In the genomic region with DNA sequence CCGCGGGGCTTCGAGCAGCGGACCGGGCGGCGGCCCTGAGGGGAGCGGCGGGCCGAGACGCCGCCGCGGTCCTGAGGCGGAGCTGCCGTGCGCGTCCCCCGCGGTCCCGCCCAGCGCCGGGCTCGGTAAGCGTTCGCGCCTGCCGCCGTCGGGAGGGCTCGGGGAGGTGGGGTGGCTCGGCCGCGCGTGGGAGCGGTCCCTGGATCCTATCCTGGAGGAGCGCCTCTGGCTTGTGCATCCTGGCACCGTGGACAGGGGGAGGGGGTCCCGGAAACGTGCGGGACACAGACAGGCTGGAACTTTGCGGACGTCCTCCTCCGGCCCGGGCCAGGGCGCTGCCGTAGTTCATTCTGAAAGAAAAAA, we compare ENCODE assay signal across 8 mouse cellular contexts. TPM values are rescaled to one million over a fixed set of nuclear protein-coding genes. Genes with fewer than 3 reads are reported as not detected.
A peak's percentile ranks its signal among the peaks of the same experiment; 100 is the strongest.
DNase-seq lines count a peak whose midpoint lies in the region; ATAC-seq and TF ChIP-seq lines count a peak whose summit lies in the region.

No protein-coding gene starts in this region.

- TF ChIP-seq CTCF in liver, adult 2 months (IDR thresholded peaks at IDR 0.05; ENCODE audit: low read depth, low read length) = no peak

- H3K9ac ChIP-seq in embryonic facial prominence, embryonic 13.5 days = peak overlapping the region; percentile 86
- H3K9ac ChIP-seq in heart, embryonic 11.5 days (ENCODE audit: low read depth, low read length) = peak overlapping the region; percentile 89
- H3K9ac ChIP-seq in kidney, embryonic 15.5 days = peak overlapping the region; percentile 90
- peak overlapping the region; percentile 96 for H3K9ac ChIP-seq in liver, adult 2 months (ENCODE audit: low read depth, low read length)
- H3K9ac ChIP-seq in midbrain, embryonic 16.5 days (ENCODE audit: low read depth, low read length) = peak overlapping the region; percentile 95
- H3K9ac ChIP-seq in stomach, embryonic 16.5 days (ENCODE audit: low read length) = peak overlapping the region; percentile 96

- peak; percentile 66 to 83 for DNase-seq in urinary bladder, adult 18-20 months (ENCODE audit: low spot score in 2 of 2)
- DNase-seq in urinary bladder, postnatal 10 days (ENCODE audit: low spot score) = no peak
- no peak for DNase-seq in liver, adult 2 months (ENCODE audit: extremely low read depth, low read depth, low spot score)

- peak; percentile 83 for ATAC-seq in embryonic facial prominence, embryonic 13.5 days (ENCODE audit: insufficient number of reproducible peaks, insufficient read depth, low FRiP score, low TSS enrichment, low read depth)
- ATAC-seq in heart, embryonic 11.5 days (replicated peaks; ENCODE audit: insufficient number of reproducible peaks, low FRiP score, low TSS enrichment) = peak; percentile 87
- peak; percentile 89 for ATAC-seq in kidney, embryonic 15.5 days (replicated peaks; ENCODE audit: low FRiP score)
- peak; percentile 84 for ATAC-seq in midbrain, embryonic 16.5 days
- ATAC-seq in stomach, embryonic 16.5 days (ENCODE audit: insufficient read depth, low FRiP score) = peak; percentile 89

- H3K79me2 ChIP-seq in liver, adult 2 months (ENCODE audit: control insufficient read depth, insufficient read depth, low read length) = peaks cover 22% of the 10 kb centered on the region; the same call in 1 of the 2 replicates

- H3K27me3 ChIP-seq in embryonic facial prominence, embryonic 13.5 days = peaks cover 7% of the 10 kb centered on the region
- H3K27me3 ChIP-seq in heart, embryonic 11.5 days (ENCODE audit: control insufficient read depth, insufficient read depth, low read length) = no peaks in the 10 kb centered on the region
- peaks cover 8% of the 10 kb centered on the region; the same call in 1 of the 2 replicates for H3K27me3 ChIP-seq in kidney, embryonic 15.5 days
- H3K27me3 ChIP-seq in liver, adult 2 months (ENCODE audit: control insufficient read depth, insufficient read depth, low read length) = no peaks in the 10 kb centered on the region
- H3K27me3 ChIP-seq in midbrain, embryonic 16.5 days (ENCODE audit: control insufficient read depth, insufficient read depth, low read depth, low read length) = no peaks in the 10 kb centered on the region
- no peaks in the 10 kb centered on the region for H3K27me3 ChIP-seq in stomach, embryonic 16.5 days (ENCODE audit: control insufficient read depth, insufficient read depth, low read length)

- no peaks in the 10 kb centered on the region for H3K9me3 ChIP-seq in embryonic facial prominence, embryonic 13.5 days
- no peaks in the 10 kb centered on the region for H3K9me3 ChIP-seq in heart, embryonic 11.5 days (replicated peaks; ENCODE audit: control insufficient read depth, low read length)
- H3K9me3 ChIP-seq in kidney, embryonic 15.5 days (replicated peaks) = no peaks in the 10 kb centered on the region
- no peaks in the 10 kb centered on the region for H3K9me3 ChIP-seq in midbrain, embryonic 16.5 days (replicated peaks; ENCODE audit: control insufficient read depth, low read length, poor library complexity, severe bottlenecking)
- H3K9me3 ChIP-seq in stomach, embryonic 16.5 days (replicated peaks; ENCODE audit: control insufficient read depth, low read length) = no peaks in the 10 kb centered on the region

- H3K4me1 ChIP-seq in embryonic facial prominence, embryonic 13.5 days = peaks cover 24% of the 10 kb centered on the region
- peaks cover 26% of the 10 kb centered on the region for H3K4me1 ChIP-seq in heart, embryonic 11.5 days (ENCODE audit: control insufficient read depth, insufficient read depth, low read length)
- H3K4me1 ChIP-seq in kidney, embryonic 15.5 days = peaks cover 31% of the 10 kb centered on the region
- peaks cover 13% of the 10 kb centered on the region for H3K4me1 ChIP-seq in liver, adult 2 months (ENCODE audit: control insufficient read depth, insufficient read depth, low read length)
- peaks cover 24% of the 10 kb centered on the region for H3K4me1 ChIP-seq in midbrain, embryonic 16.5 days (ENCODE audit: control insufficient read depth, insufficient read depth, low read length)
- peaks cover 23% of the 10 kb centered on the region for H3K4me1 ChIP-seq in stomach, embryonic 16.5 days (ENCODE audit: control insufficient read depth, insufficient read depth, low read length)

- peak overlapping the region; percentile 84 for H3K27ac ChIP-seq in embryonic facial prominence, embryonic 13.5 days
- peak overlapping the region; percentile 84 for H3K27ac ChIP-seq in heart, embryonic 11.5 days (ENCODE audit: low read depth, low read length)
- peak overlapping the region; percentile 93 for H3K27ac ChIP-seq in kidney, embryonic 15.5 days
- H3K27ac ChIP-seq in liver, adult 2 months (replicated peaks; ENCODE audit: insufficient read depth, low read depth, low read length) = peak overlapping the region; percentile 72
- H3K27ac ChIP-seq in midbrain, embryonic 16.5 days (ENCODE audit: low read length) = peak overlapping the region; percentile 88
- H3K27ac ChIP-seq in stomach, embryonic 16.5 days (ENCODE audit: low read length) = peak overlapping the region; percentile 79

- WGBS in embryonic facial prominence, embryonic 13.5 days = under 1% methylated on average over 33 of the region's 47 CpGs
- 1% methylated on average over 39 of the region's 47 CpGs for WGBS in heart, embryonic 11.5 days (ENCODE audit: insufficient replicate concordance)
- WGBS in kidney, embryonic 15.5 days = under 1% methylated on average over 43 of the region's 47 CpGs
- under 1% methylated on average over 47 of the region's 47 CpGs for WGBS in liver, adult 2 months
- under 1% methylated on average over 26 of the region's 47 CpGs for WGBS in midbrain, embryonic 16.5 days
- WGBS in stomach, embryonic 16.5 days = under 1% methylated on average over 45 of the region's 47 CpGs

- H3K4me3 ChIP-seq in embryonic facial prominence, embryonic 13.5 days = peak overlapping the region; percentile 76
- peak overlapping the region; percentile 89 for H3K4me3 ChIP-seq in heart, embryonic 11.5 days (ENCODE audit: low read depth, low read length)
- peak overlapping the region; percentile 94 for H3K4me3 ChIP-seq in kidney, embryonic 15.5 days (replicated peaks)
- peak overlapping the region; percentile 80 for H3K4me3 ChIP-seq in liver, adult 2 months (ENCODE audit: insufficient read depth, low read depth, low read length)
- peak overlapping the region; percentile 95 for H3K4me3 ChIP-seq in midbrain, embryonic 16.5 days (ENCODE audit: low read depth, low read length)
- peak overlapping the region; percentile 95 for H3K4me3 ChIP-seq in stomach, embryonic 16.5 days (replicated peaks; ENCODE audit: low read length)

- peak overlapping the region; percentile 81 for H3K4me2 ChIP-seq in embryonic facial prominence, embryonic 13.5 days
- peak overlapping the region; percentile 90 for H3K4me2 ChIP-seq in heart, embryonic 11.5 days
- H3K4me2 ChIP-seq in kidney, embryonic 15.5 days = peak overlapping the region; percentile 92
- H3K4me2 ChIP-seq in midbrain, embryonic 16.5 days (ENCODE audit: low read length) = peak overlapping the region; percentile 93
- H3K4me2 ChIP-seq in stomach, embryonic 16.5 days (ENCODE audit: low read depth, low read length) = peak overlapping the region; percentile 86

- no peaks in the 10 kb centered on the region for H3K36me3 ChIP-seq in embryonic facial prominence, embryonic 13.5 days
- H3K36me3 ChIP-seq in heart, embryonic 11.5 days (ENCODE audit: control insufficient read depth, insufficient read depth, low read length) = no peaks in the 10 kb centered on the region
- no peaks in the 10 kb centered on the region for H3K36me3 ChIP-seq in kidney, embryonic 15.5 days
- no peaks in the 10 kb centered on the region for H3K36me3 ChIP-seq in liver, adult 2 months (ENCODE audit: control insufficient read depth, insufficient read depth, low read length)
- H3K36me3 ChIP-seq in midbrain, embryonic 16.5 days (ENCODE audit: control insufficient read depth, insufficient read depth, low read length) = no peaks in the 10 kb centered on the region
- no peaks in the 10 kb centered on the region for H3K36me3 ChIP-seq in stomach, embryonic 16.5 days (ENCODE audit: control insufficient read depth, insufficient read depth, low read length)

- no peak; the same call in 1 of the 2 replicates for TF ChIP-seq POLR2A in liver, adult 2 months (IDR thresholded peaks at IDR 0.05; ENCODE audit: extremely low read depth, insufficient read depth, low read length)

RNA-seq across cellular contexts. Expression of gene Ptpra, which starts 0.3 kb away (rescaled TPM):
- 113 and 114 TPM in 2 replicates for polyA plus RNA-seq in embryonic facial prominence, embryonic 13.5 days (2015; fragmentation: Nextera tagmentation; extraction: Ambion mirVana)
- polyA plus RNA-seq in heart, embryonic 11.5 days (2014; fragmentation: Nextera tagmentation; extraction: Ambion mirVana) = 72.9 and 79.7 TPM in 2 replicates
- polyA plus RNA-seq in kidney, embryonic 15.5 days (2015; fragmentation: Nextera tagmentation; extraction: Ambion mirVana) = 87.9 and 92.2 TPM in 2 replicates
- total RNA-seq in liver, adult 2 months (2014; rRNA removed) = 24.8 and 25.9 TPM in 2 replicates
- 19.6 and 23.9 TPM in 2 replicates for polyA plus RNA-seq in liver, adult 2 months (2012; rRNA removed)
- polyA plus RNA-seq in midbrain, embryonic 16.5 days (2015; fragmentation: Nextera tagmentation; extraction: Ambion mirVana) = 137 and 144 TPM in 2 replicates
- polyA plus RNA-seq in stomach, embryonic 16.5 days (2015; fragmentation: Nextera tagmentation; extraction: Ambion mirVana) = 68.4 and 70.8 TPM in 2 replicates

RNA-seq across cellular contexts. Expression of gene Pced1a, which starts 25.9 kb away (rescaled TPM):
- polyA plus RNA-seq in embryonic facial prominence, embryonic 13.5 days (2015; fragmentation: Nextera tagmentation; extraction: Ambion mirVana) = 15.5 and 16.3 TPM in 2 replicates
- 7.4 and 7.9 TPM in 2 replicates for polyA plus RNA-seq in heart, embryonic 11.5 days (2014; fragmentation: Nextera tagmentation; extraction: Ambion mirVana)
- polyA plus RNA-seq in kidney, embryonic 15.5 days (2015; fragmentation: Nextera tagmentation; extraction: Ambion mirVana) = 17.3 and 19.0 TPM in 2 replicates
- total RNA-seq in liver, adult 2 months (2014; rRNA removed) = 6.3 and 7.2 TPM in 2 replicates
- polyA plus RNA-seq in liver, adult 2 months (2012; rRNA removed) = 23.3 and 29.0 TPM in 2 replicates
- 15.4 and 15.7 TPM in 2 replicates for polyA plus RNA-seq in midbrain, embryonic 16.5 days (2015; fragmentation: Nextera tagmentation; extraction: Ambion mirVana)
- 16.1 and 16.4 TPM in 2 replicates for polyA plus RNA-seq in stomach, embryonic 16.5 days (2015; fragmentation: Nextera tagmentation; extraction: Ambion mirVana)

RNA-seq across cellular contexts. Expression of gene Vps16, which starts 26.3 kb away (rescaled TPM):
- polyA plus RNA-seq in embryonic facial prominence, embryonic 13.5 days (2015; fragmentation: Nextera tagmentation; extraction: Ambion mirVana) = 105 and 108 TPM in 2 replicates
- polyA plus RNA-seq in heart, embryonic 11.5 days (2014; fragmentation: Nextera tagmentation; extraction: Ambion mirVana) = 45.1 and 52.0 TPM in 2 replicates
- 101 and 103 TPM in 2 replicates for polyA plus RNA-seq in kidney, embryonic 15.5 days (2015; fragmentation: Nextera tagmentation; extraction: Ambion mirVana)
- 25.6 and 27.2 TPM in 2 replicates for total RNA-seq in liver, adult 2 months (2014; rRNA removed)
- polyA plus RNA-seq in liver, adult 2 months (2012; rRNA removed) = 22.6 and 43.2 TPM in 2 replicates
- polyA plus RNA-seq in midbrain, embryonic 16.5 days (2015; fragmentation: Nextera tagmentation; extraction: Ambion mirVana) = 99.2 and 110 TPM in 2 replicates
- 83.2 and 93.8 TPM in 2 replicates for polyA plus RNA-seq in stomach, embryonic 16.5 days (2015; fragmentation: Nextera tagmentation; extraction: Ambion mirVana)

RNA-seq across cellular contexts. Expression of gene Tmem239, which starts 44.1 kb away (rescaled TPM):
- polyA plus RNA-seq in embryonic facial prominence, embryonic 13.5 days (2015; fragmentation: Nextera tagmentation; extraction: Ambion mirVana) = 0.32 TPM in 1 of 2 replicates, not detected in the other
- polyA plus RNA-seq in heart, embryonic 11.5 days (2014; fragmentation: Nextera tagmentation; extraction: Ambion mirVana) = not detected in 2 replicates
- not detected in 2 replicates for polyA plus RNA-seq in kidney, embryonic 15.5 days (2015; fragmentation: Nextera tagmentation; extraction: Ambion mirVana)
- not detected in 2 replicates for total RNA-seq in liver, adult 2 months (2014; rRNA removed)
- not detected in 2 replicates for polyA plus RNA-seq in liver, adult 2 months (2012; rRNA removed)
- polyA plus RNA-seq in midbrain, embryonic 16.5 days (2015; fragmentation: Nextera tagmentation; extraction: Ambion mirVana) = 0.21 TPM in 1 of 2 replicates, not detected in the other
- not detected in 2 replicates for polyA plus RNA-seq in stomach, embryonic 16.5 days (2015; fragmentation: Nextera tagmentation; extraction: Ambion mirVana)

RNA-seq across cellular contexts. Expression of gene 1700020A23Rik, which starts 45.4 kb away (rescaled TPM):
- polyA plus RNA-seq in embryonic facial prominence, embryonic 13.5 days (2015; fragmentation: Nextera tagmentation; extraction: Ambion mirVana) = not detected in 2 replicates
- not detected in 2 replicates for polyA plus RNA-seq in heart, embryonic 11.5 days (2014; fragmentation: Nextera tagmentation; extraction: Ambion mirVana)
- not detected in 2 replicates for polyA plus RNA-seq in kidney, embryonic 15.5 days (2015; fragmentation: Nextera tagmentation; extraction: Ambion mirVana)
- total RNA-seq in liver, adult 2 months (2014; rRNA removed) = not detected in 2 replicates
- not detected in 2 replicates for polyA plus RNA-seq in liver, adult 2 months (2012; rRNA removed)
- polyA plus RNA-seq in midbrain, embryonic 16.5 days (2015; fragmentation: Nextera tagmentation; extraction: Ambion mirVana) = 0.51 TPM in 1 of 2 replicates, not detected in the other
- polyA plus RNA-seq in stomach, embryonic 16.5 days (2015; fragmentation: Nextera tagmentation; extraction: Ambion mirVana) = not detected in 2 replicates

Comparison
In these comparisons a context has a peak if more than half of its experiments do, and no peak if none do; other contexts are left out.
1. DNase-seq: peak in urinary bladder, adult 18-20 months (2 of 2); none in urinary bladder, postnatal 10 days (single experiment) and liver, adult 2 months (single experiment).
2. Peak in every context shown above with its lines, with median percentiles within 50 percentile points of each other: ATAC-seq, H3K27ac ChIP-seq, H3K4me2 ChIP-seq, H3K4me3 ChIP-seq and H3K9ac ChIP-seq.